Mouse (Mus musculus): ENCODE data around the gene Usp19. TPM values are rescaled to one million over a fixed set of nuclear protein-coding genes. Genes with fewer than 3 reads are reported as not detected.

Gene Usp19
- 133 and 138 TPM in 2 replicates for polyA plus RNA-seq (2012; rRNA removed)

DNA sequence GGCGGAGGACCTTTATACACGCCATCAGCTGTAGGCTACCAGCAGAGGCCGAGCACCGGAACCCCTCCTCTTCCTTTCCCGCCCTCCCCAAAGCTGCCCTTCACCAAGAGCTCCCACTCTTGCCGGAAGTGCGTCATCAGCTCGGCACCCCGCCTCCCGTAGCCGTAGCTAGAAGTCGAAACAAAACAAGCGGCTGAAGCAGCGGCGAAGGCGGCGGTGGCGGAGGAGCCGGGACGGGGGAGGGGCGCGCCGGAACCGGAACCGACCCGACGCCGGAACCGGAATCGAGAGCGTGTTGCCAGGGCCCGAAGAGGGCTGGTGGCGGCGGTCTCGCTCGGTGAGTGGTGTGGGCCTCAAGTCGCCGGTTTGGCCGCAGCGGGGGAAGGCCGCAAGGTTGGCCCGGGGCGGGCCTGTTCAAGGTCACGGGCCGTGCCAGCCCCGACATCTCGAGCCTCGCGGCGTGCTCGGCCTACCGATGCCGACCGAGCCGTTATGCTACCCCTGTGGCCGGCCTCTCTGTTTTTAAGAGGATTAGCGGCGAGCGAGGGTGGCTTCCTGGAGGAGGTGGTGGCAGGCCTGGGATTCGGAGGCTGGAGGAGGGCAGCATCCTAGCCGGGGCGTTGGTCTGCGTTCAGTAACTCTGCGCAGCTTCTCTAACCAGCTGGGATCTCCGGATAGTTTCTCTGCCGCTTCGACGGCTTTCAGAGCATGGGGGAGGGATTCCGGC, at the start of gene Usp19:
Usp19 (plus strand) TSS at position 44 of the 727 bp plus-strand sequence.
- TF ChIP-seq POLR2A (IDR thresholded peaks at IDR 0.05; ENCODE audit: low read depth, low read length) (peak; percentile 49; the same call in 1 of the 2 replicates), CTCF (IDR thresholded peaks at IDR 0.05; ENCODE audit: extremely low read depth, insufficient read depth, insufficient read length, insufficient replicate concordance) (no peak)
- peaks cover 12% of the 10 kb centered on the region; the same call in 1 of the 2 replicates for H3K4me1 ChIP-seq (ENCODE audit: control insufficient read depth, insufficient read depth, insufficient read length)
- H3K4me3 ChIP-seq (ENCODE audit: extremely low read depth, insufficient read depth, insufficient read length), result peak within 1 kb of the TSS; percentile 78
- peak within 1 kb of the TSS; percentile 87 for H3K27ac ChIP-seq (ENCODE audit: insufficient read depth, low read length)
- peak; percentile 92 to 93 for DNase-seq (ENCODE audit: low read depth in 1 of 2, low spot score in 2 of 2)
- WGBS, result under 1% methylated on average over 69 of the region's 69 CpGs
- H3K27me3 ChIP-seq (ENCODE audit: control insufficient read depth, insufficient read depth, low read length), result no peaks in the 10 kb centered on the region
- peaks cover 28% of the 10 kb centered on the region for H3K36me3 ChIP-seq (ENCODE audit: control insufficient read depth, insufficient read depth, low read length)

DNA sequence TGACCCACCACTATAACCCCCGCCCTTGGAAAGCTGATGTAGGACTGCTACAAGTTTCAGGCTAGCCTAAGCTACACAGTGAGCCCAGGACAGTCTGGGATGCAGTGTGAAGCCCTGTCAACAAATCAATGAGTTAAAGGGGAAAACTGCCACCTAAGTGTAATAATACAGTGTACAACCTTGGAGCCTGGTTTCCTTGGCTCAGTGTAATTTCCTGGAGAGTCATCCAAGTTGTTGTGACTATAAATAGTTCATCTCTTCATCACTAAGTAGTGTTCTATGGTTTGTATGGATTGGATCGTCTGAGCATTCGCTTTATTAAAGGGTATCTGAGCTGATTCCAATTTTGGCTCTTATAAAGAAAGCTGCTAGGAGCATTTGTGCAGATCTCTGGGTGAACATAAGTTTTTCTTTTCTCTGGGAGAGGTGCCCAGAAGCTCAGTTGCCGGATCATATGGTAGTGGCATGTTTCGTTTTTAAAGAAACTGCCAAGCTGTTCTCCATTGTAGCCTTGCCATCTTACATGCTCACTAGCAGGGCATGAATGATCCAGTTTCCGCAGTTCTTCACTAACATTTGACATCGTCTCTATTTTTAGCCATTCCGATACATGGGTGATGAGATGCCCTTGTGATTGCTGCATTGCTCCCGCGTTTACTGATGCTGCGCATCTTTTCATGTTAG, 49.0 kb upstream of the Usp19 start:
- no peak overlapping the region for H3K4me3 ChIP-seq (ENCODE audit: extremely low read depth, insufficient read depth, insufficient read length)
- whole genome bisulfite sequencing, result 91% methylated on average over 11 of the region's 11 CpGs
- no peak for TF ChIP-seq CTCF (IDR thresholded peaks at IDR 0.05; ENCODE audit: extremely low read depth, insufficient read depth, insufficient read length, insufficient replicate concordance)
- TF ChIP-seq POLR2A (IDR thresholded peaks at IDR 0.05; ENCODE audit: low read depth, low read length), result no peak
- H3K27ac ChIP-seq (ENCODE audit: insufficient read depth, low read length), result no peak overlapping the region
- no peaks in the 10 kb centered on the region for H3K27me3 ChIP-seq (ENCODE audit: control insufficient read depth, insufficient read depth, low read length)
- no peak for DNase-seq (ENCODE audit: low read depth in 1 of 2, low spot score in 2 of 2)
- H3K4me1 ChIP-seq (ENCODE audit: control insufficient read depth, insufficient read depth, insufficient read length), result peaks cover 11% of the 10 kb centered on the region; the same call in 1 of the 2 replicates
- H3K36me3 ChIP-seq (ENCODE audit: control insufficient read depth, insufficient read depth, low read length), result no peaks in the 10 kb centered on the region

DNA sequence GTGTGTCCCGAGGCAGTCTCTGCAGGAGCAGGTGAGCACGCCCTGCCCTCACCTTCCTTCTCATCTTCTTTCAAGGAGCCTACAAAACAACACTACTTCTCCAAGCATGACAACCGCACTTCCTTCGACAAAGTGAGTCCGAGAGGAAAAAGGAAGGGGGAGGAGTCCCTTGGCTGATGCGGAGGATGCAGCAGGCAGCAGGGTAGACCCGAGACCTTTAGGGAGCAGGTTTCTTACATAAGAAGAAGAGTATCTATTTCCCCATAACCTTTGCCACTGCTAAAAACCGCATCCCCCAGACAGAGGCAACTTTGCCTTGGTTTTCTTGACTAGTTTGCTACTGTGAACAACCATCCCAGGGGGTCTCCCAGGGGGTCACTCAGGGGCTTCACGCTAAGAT, 45.3 kb upstream of the Usp19 start:
- H3K4me1 ChIP-seq (ENCODE audit: control insufficient read depth, insufficient read depth, insufficient read length), result peaks cover 11% of the 10 kb centered on the region; the same call in 1 of the 2 replicates
- no peak overlapping the region for H3K4me3 ChIP-seq (ENCODE audit: extremely low read depth, insufficient read depth, insufficient read length)
- no peak overlapping the region for H3K27ac ChIP-seq (ENCODE audit: insufficient read depth, low read length)
- no peak for DNase-seq (ENCODE audit: low read depth in 1 of 2, low spot score in 2 of 2)
- no peaks in the 10 kb centered on the region for H3K36me3 ChIP-seq (ENCODE audit: control insufficient read depth, insufficient read depth, low read length)
- no peaks in the 10 kb centered on the region for H3K27me3 ChIP-seq (ENCODE audit: control insufficient read depth, insufficient read depth, low read length)
- 13% methylated on average over 9 of the region's 9 CpGs for WGBS
- TF ChIP-seq CTCF (IDR thresholded peaks at IDR 0.05; ENCODE audit: extremely low read depth, insufficient read depth, insufficient read length, insufficient replicate concordance) (no peak), POLR2A (IDR thresholded peaks at IDR 0.05; ENCODE audit: low read depth, low read length) (no peak)

DNA sequence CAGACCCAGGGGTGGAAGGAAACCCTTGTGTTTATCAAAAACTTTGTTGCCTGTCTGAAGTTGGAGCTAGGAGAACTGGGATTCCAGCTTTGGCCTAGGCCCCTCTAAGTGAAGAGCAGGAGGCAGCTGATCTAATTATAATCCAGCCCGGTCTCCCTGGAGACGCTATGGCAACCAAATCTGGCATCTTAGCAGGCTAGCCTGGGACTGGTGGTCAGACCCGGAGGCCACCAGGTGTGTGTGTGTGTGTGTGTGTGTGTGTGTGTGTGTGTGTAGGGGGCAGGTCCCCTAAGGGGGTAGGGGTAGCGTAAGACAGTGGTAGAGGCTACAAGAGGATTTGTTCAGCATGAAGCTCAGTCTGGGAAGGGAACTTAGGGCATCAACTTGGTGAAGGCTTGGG, 40.5 kb upstream of the Usp19 start:
- WGBS, result 85% methylated on average over 4 of the region's 4 CpGs
- no peak for TF ChIP-seq POLR2A (IDR thresholded peaks at IDR 0.05; ENCODE audit: low read depth, low read length)
- TF ChIP-seq CTCF (IDR thresholded peaks at IDR 0.05; ENCODE audit: extremely low read depth, insufficient read depth, insufficient read length, insufficient replicate concordance), result no peak
- H3K4me1 ChIP-seq (ENCODE audit: control insufficient read depth, insufficient read depth, insufficient read length), result peaks cover 10% of the 10 kb centered on the region; the same call in 1 of the 2 replicates

DNA sequence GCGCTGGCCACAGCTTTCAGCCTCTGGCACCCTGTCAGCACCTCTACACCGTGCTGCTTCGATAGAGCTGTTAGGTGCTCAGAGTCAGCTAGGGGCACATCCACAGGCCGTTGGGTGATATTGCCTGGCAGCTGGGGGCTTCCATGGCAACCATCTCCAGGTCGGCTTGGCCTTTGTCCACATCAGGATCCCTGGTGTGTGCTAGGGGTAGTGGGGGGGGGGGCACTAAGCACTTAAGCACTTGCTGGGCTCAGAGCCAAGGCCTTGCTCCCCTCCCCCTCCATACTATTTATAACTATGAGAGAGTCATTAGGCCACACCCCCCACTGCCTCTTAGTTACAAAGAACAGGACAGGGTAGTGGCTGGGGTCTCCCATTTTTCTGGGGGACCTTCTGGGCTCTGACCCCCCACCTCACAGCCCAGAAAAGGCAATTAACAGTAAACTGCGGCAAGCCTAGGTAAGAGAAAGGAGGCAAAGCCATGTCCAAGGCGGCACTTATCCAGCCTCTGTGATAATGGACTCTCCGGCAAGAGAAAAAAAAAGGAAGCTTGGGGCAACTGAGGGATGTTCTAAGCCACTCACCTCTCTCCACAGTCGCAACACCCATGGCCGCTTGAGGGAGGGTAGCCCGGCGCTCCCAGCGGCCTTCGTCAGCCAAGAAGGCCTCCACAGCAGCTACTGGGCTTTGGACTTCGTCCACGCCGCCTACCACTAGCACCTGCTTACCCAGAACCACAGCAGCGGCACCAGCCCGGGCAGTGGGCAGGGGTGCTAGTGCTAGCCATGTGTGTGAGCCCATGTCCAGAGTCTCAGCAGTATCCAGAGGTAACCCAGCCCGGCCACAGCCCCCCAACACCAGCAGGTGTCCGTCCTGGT, 39.9 kb upstream of the Usp19 start:
- Histone ChIP-seq H3K27me3 (ENCODE audit: control insufficient read depth, insufficient read depth, low read length) (no peaks in the 10 kb centered on the region), H3K36me3 (ENCODE audit: control insufficient read depth, insufficient read depth, low read length) (no peaks in the 10 kb centered on the region), H3K4me1 (ENCODE audit: control insufficient read depth, insufficient read depth, insufficient read length) (peaks cover 6% of the 10 kb centered on the region; the same call in 1 of the 2 replicates), H3K4me3 (ENCODE audit: extremely low read depth, insufficient read depth, insufficient read length) (no peak overlapping the region), H3K27ac (ENCODE audit: insufficient read depth, low read length) (no peak overlapping the region)
- no peak for TF ChIP-seq POLR2A (IDR thresholded peaks at IDR 0.05; ENCODE audit: low read depth, low read length)
- no peak for TF ChIP-seq CTCF (IDR thresholded peaks at IDR 0.05; ENCODE audit: extremely low read depth, insufficient read depth, insufficient read length, insufficient replicate concordance)
- DNase-seq (ENCODE audit: low read depth in 1 of 2, low spot score in 2 of 2), result no peak
- 75% methylated on average over 21 of the region's 21 CpGs for WGBS

More for the DNA sequence above, 40.5 kb upstream of the Usp19 start:
- Histone ChIP-seq H3K36me3 (ENCODE audit: control insufficient read depth, insufficient read depth, low read length) (no peaks in the 10 kb centered on the region), H3K4me3 (ENCODE audit: extremely low read depth, insufficient read depth, insufficient read length) (no peak overlapping the region), H3K27me3 (ENCODE audit: control insufficient read depth, insufficient read depth, low read length) (no peaks in the 10 kb centered on the region), H3K27ac (ENCODE audit: insufficient read depth, low read length) (no peak overlapping the region)
- DNase-seq (ENCODE audit: low read depth in 1 of 2, low spot score in 2 of 2), result no peak

DNA sequence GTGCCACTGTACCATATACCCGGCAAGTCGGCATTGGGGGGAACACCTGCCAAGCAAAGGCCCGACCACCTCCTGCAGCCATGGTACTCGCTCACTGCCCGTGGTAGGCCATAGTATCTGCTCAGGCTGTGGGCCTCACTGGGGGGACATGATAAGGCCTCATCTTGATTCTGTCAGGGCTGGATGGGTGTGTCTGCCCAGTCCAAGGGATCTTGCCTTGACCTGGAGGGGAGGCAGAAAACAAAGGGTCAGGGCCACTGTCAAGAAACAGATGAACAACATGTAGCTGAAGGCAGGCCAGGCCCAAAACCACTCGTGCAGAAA, 39.3 kb upstream of the Usp19 start:
- TF ChIP-seq CTCF (IDR thresholded peaks at IDR 0.05; ENCODE audit: extremely low read depth, insufficient read depth, insufficient read length, insufficient replicate concordance) (no peak), POLR2A (IDR thresholded peaks at IDR 0.05; ENCODE audit: low read depth, low read length) (no peak)
- H3K36me3 ChIP-seq (ENCODE audit: control insufficient read depth, insufficient read depth, low read length), result no peaks in the 10 kb centered on the region
- DNase-seq (ENCODE audit: low read depth in 1 of 2, low spot score in 2 of 2), result no peak
- H3K27me3 ChIP-seq (ENCODE audit: control insufficient read depth, insufficient read depth, low read length), result no peaks in the 10 kb centered on the region
- H3K4me1 ChIP-seq (ENCODE audit: control insufficient read depth, insufficient read depth, insufficient read length), result peaks cover 6% of the 10 kb centered on the region; the same call in 1 of the 2 replicates
- H3K27ac ChIP-seq (ENCODE audit: insufficient read depth, low read length), result no peak overlapping the region
- no peak overlapping the region for H3K4me3 ChIP-seq (ENCODE audit: extremely low read depth, insufficient read depth, insufficient read length)
- 76% methylated on average over 6 of the region's 6 CpGs for WGBS

Measured in spleen, adult 2 months (tissue).